In the genomic region with DNA sequence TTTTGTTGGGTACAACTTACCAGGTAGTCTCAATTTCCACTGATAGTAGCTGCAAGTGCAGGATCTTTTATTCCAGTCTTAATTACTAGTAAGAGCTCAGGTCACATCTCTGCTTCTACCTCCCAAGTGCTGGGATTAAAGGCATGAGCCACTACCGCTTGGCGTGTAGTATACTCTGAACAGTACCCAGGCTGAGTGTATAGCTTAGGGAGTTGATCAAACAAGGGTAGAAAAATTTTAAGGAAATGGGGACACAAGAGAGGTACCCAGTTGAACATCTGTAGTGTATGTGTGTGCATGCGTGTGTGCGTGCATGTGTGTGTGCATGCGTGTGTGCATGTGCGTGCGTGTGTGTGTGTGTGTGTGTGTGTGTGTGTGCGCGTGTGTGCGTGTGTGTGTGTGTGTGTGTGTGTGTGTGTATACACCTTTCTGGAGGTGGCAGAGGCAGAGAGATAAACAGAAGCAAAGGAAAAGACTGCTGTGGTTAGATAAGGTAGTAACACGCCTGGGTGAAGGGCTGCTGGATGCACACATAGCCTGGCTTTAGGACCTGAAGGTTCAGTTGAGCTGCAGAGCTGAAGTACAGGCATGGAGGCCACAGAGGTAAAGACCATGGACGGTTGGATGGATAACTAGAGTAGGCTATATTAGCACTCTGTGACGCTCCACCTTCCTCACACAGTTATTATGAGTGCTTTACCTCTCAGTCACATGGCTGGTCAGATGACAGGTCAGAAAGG, we compare ENCODE assay signal across 24 mouse cellular contexts. TPM values are rescaled to one million over a fixed set of nuclear protein-coding genes. Genes with fewer than 3 reads are reported as not detected.
DNase-seq lines count a peak whose midpoint lies in the region; ATAC-seq and TF ChIP-seq lines count a peak whose summit lies in the region.
"Had no signal": no experiment of that assay in that cellular context is flagged by ENCODE, and none has a peak within 500 bp of the region (broad histone marks: within the 10 kb centered on the region; RNA-seq: fewer than 3 reads in every experiment).

No protein-coding gene starts in this region.

- peak; percentile 63; the same call in 1 of the 2 replicates for ATAC-seq in heart, embryonic 12.5 days (ENCODE audit: insufficient number of reproducible peaks, low FRiP score)
- peak; percentile 39; the same call in 1 of the 2 replicates for ATAC-seq in intestine, postnatal 0 days
- peak; percentile 88 for ATAC-seq in liver, postnatal 0 days
- no peak for ATAC-seq in CD4-positive, CD25-positive, alpha-beta regulatory T cell, adult 4 months
- ATAC-seq in cerebellum, adult (ENCODE audit: insufficient number of reproducible peaks, low FRiP score, low TSS enrichment): no peak
- ATAC-seq: forebrain, embryonic 15.5 days; inflammation-experienced regulatory T-cells, adult 6 months had no signal

- H3K27ac ChIP-seq in heart, embryonic 12.5 days (ENCODE audit: poor library complexity, severe bottlenecking): no peak overlapping the region
- 0 out of 2 replicates have a peak overlapping the region, but pooled peaks have one; percentile 63 for H3K27ac ChIP-seq in intestine, postnatal 0 days (ENCODE audit: low read depth, low read length)
- H3K27ac ChIP-seq in liver, postnatal 0 days (ENCODE audit: low read depth): no peak overlapping the region
- H3K27ac ChIP-seq: forebrain, embryonic 15.5 days; heart, embryonic 15.5 days; hindbrain, embryonic 12.5 days; limb, embryonic 15.5 days; midbrain, embryonic 12.5 days; neural tube, embryonic 15.5 days had no signal

- WGBS in heart, embryonic 12.5 days: 79% methylated on average over 13 of the region's 13 CpGs
- 53% methylated on average over 13 of the region's 13 CpGs for WGBS in intestine, postnatal 0 days
- WGBS in liver, postnatal 0 days (ENCODE audit: insufficient replicate concordance): 45% methylated on average over 13 of the region's 13 CpGs

- no peaks in the 10 kb centered on the region for H3K4me1 ChIP-seq in heart, embryonic 12.5 days (replicated peaks)
- H3K4me1 ChIP-seq in intestine, postnatal 0 days (replicated peaks; ENCODE audit: control insufficient read depth, insufficient read depth, low read length): 0 out of 2 replicates have a peak, but pooled peaks cover 3% of the 10 kb centered on the region
- peaks cover 5% of the 10 kb centered on the region; the same call in 1 of the 2 replicates for H3K4me1 ChIP-seq in liver, postnatal 0 days (ENCODE audit: insufficient read depth)
- H3K4me1 ChIP-seq: forebrain, embryonic 15.5 days; heart, embryonic 15.5 days; limb, embryonic 15.5 days; neural tube, embryonic 15.5 days had no signal

- no peak for TF ChIP-seq CTCF in intestine, postnatal 0 days (IDR thresholded peaks at IDR 0.05; ENCODE audit: low read depth)
- no peak for TF ChIP-seq CTCF in liver, postnatal 0 days (IDR thresholded peaks at IDR 0.05; ENCODE audit: low read depth)

- H3K4me3 ChIP-seq in heart, embryonic 12.5 days: no peak overlapping the region
- H3K4me3 ChIP-seq in intestine, postnatal 0 days (ENCODE audit: low read depth, low read length): no peak overlapping the region
- no peak overlapping the region for H3K4me3 ChIP-seq in liver, postnatal 0 days (ENCODE audit: low read depth, low read length)
- H3K4me3 ChIP-seq: forebrain, embryonic 15.5 days; heart, embryonic 15.5 days; hindbrain, embryonic 12.5 days; limb, embryonic 15.5 days; midbrain, embryonic 12.5 days; myocyte; neural tube, embryonic 15.5 days had no signal

- intact Hi-C loops in heart, postnatal 10 days (cut with DNase I): no loop called here

- no peaks in the 10 kb centered on the region for H3K27me3 ChIP-seq in heart, embryonic 12.5 days (replicated peaks)
- no peaks in the 10 kb centered on the region for H3K27me3 ChIP-seq in intestine, postnatal 0 days (replicated peaks; ENCODE audit: control insufficient read depth, insufficient read depth, low read length)
- H3K27me3 ChIP-seq in liver, postnatal 0 days (ENCODE audit: insufficient read depth, low read length): no peaks in the 10 kb centered on the region
- H3K27me3 ChIP-seq: forebrain, embryonic 15.5 days; heart, embryonic 15.5 days; hindbrain, embryonic 12.5 days; limb, embryonic 15.5 days; neural tube, embryonic 15.5 days had no signal

- H3K9me3 ChIP-seq in heart, embryonic 12.5 days (replicated peaks): no peaks in the 10 kb centered on the region
- H3K9me3 ChIP-seq in intestine, postnatal 0 days (ENCODE audit: control insufficient read depth): no peaks in the 10 kb centered on the region
- no peaks in the 10 kb centered on the region for H3K9me3 ChIP-seq in liver, postnatal 0 days (ENCODE audit: low read length)
- H3K9me3 ChIP-seq: forebrain, embryonic 15.5 days; heart, embryonic 15.5 days; hindbrain, embryonic 12.5 days; limb, embryonic 15.5 days; midbrain, embryonic 12.5 days; neural tube, embryonic 15.5 days had no signal

- TF ChIP-seq EP300 in liver, postnatal 0 days (IDR thresholded peaks at IDR 0.05; ENCODE audit: low read depth): peak; percentile 85

- H3K4me2 ChIP-seq in heart, embryonic 12.5 days: no peak overlapping the region
- H3K4me2 ChIP-seq in intestine, postnatal 0 days (replicated peaks; ENCODE audit: low read depth): no peak overlapping the region
- 0 out of 2 replicates have a peak overlapping the region, but pooled peaks have one; percentile 9 for H3K4me2 ChIP-seq in liver, postnatal 0 days (ENCODE audit: low read depth, low read length)
- H3K4me2 ChIP-seq: forebrain, embryonic 15.5 days; heart, embryonic 15.5 days; hindbrain, embryonic 12.5 days; limb, embryonic 15.5 days; midbrain, embryonic 12.5 days; neural tube, embryonic 15.5 days had no signal

- no peak for DNase-seq in heart, postnatal 10 days
- DNase-seq in c-Kit-negative CD71-positive TER-119-positive erythroid progenitor cells, embryonic 14.5 days (ENCODE audit: low read depth, low spot score): peak; percentile 51
- no peak for DNase-seq in liver, postnatal 0 days
- DNase-seq in T-cell, adult 2 months (ENCODE audit: low spot score): no peak
- DNase-seq: cerebellum, adult 11 months; cerebellum, postnatal 25 days; lung, postnatal 14 days; right cerebral cortex, adult 18-20 months; thymus, adult 2 months had no signal

- no peaks in the 10 kb centered on the region for H3K36me3 ChIP-seq in heart, embryonic 12.5 days
- H3K36me3 ChIP-seq in intestine, postnatal 0 days (ENCODE audit: control insufficient read depth, insufficient read depth): no peaks in the 10 kb centered on the region
- H3K36me3 ChIP-seq in liver, postnatal 0 days (replicated peaks; ENCODE audit: insufficient read depth, low read length): peaks cover 3% of the 10 kb centered on the region; the same call in 1 of the 2 replicates
- H3K36me3 ChIP-seq: forebrain, embryonic 15.5 days; heart, embryonic 15.5 days; hindbrain, embryonic 12.5 days; limb, embryonic 15.5 days; midbrain, embryonic 12.5 days; neural tube, embryonic 15.5 days had no signal

- no peak overlapping the region for H3K9ac ChIP-seq in heart, embryonic 12.5 days
- H3K9ac ChIP-seq in intestine, postnatal 0 days (ENCODE audit: low read depth, low read length): no peak overlapping the region
- H3K9ac ChIP-seq in liver, postnatal 0 days (replicated peaks): no peak overlapping the region
- H3K9ac ChIP-seq: forebrain, embryonic 15.5 days; heart, embryonic 15.5 days; hindbrain, embryonic 12.5 days; limb, embryonic 15.5 days; midbrain, embryonic 12.5 days; neural tube, embryonic 15.5 days had no signal

RNA-seq across cellular contexts. Expression of a gene that starts 17.4 kb away (rescaled TPM):
- not detected in 2 replicates for polyA plus RNA-seq in heart, embryonic 12.5 days (2016; fragmentation: Nextera tagmentation; extraction: Ambion mirVana)
- total RNA-seq in heart, postnatal 10 days (2021): not detected
- polyA plus RNA-seq in intestine, postnatal 0 days (2015; fragmentation: Nextera tagmentation; extraction: Ambion mirVana): not detected in 2 replicates
- not detected in 2 replicates for polyA plus RNA-seq in liver, postnatal 0 days (2015; fragmentation: Nextera tagmentation; extraction: Ambion mirVana)
- polyA plus RNA-seq in CD4-positive, CD25-positive, alpha-beta regulatory T cell, adult 4 months (2017; shearing (Covaris generic)): not detected
- total RNA-seq: adrenal gland, postnatal 4 days had no signal
- polyA plus RNA-seq: forebrain, embryonic 15.5 days; heart, embryonic 15.5 days; inflammation-experienced regulatory T-cells, adult 6 months; limb, embryonic 15.5 days; midbrain, embryonic 12.5 days; neural tube, embryonic 15.5 days; stomach, embryonic 14.5 days had no signal

RNA-seq across cellular contexts. Expression of a gene that starts 29.6 kb away (rescaled TPM):
- polyA plus RNA-seq in heart, embryonic 12.5 days (2016; fragmentation: Nextera tagmentation; extraction: Ambion mirVana): 0.70 and 0.92 TPM in 2 replicates
- under 1 TPM; 0.43 to 0.62 TPM for total RNA-seq in heart, postnatal 10 days (2021)
- 0.14 TPM in 1 of 2 replicates, not detected in the other for polyA plus RNA-seq in intestine, postnatal 0 days (2015; fragmentation: Nextera tagmentation; extraction: Ambion mirVana)
- 0.21 and 0.25 TPM in 2 replicates for polyA plus RNA-seq in liver, postnatal 0 days (2015; fragmentation: Nextera tagmentation; extraction: Ambion mirVana)
- not detected for polyA plus RNA-seq in CD4-positive, CD25-positive, alpha-beta regulatory T cell, adult 4 months (2017; shearing (Covaris generic))
- polyA plus RNA-seq: forebrain, embryonic 15.5 days; inflammation-experienced regulatory T-cells, adult 6 months; large intestine, adult 2 months had no signal

Comparison
In these comparisons a context has a peak if more than half of its experiments do, and no peak if none do; other contexts are left out.
1. ATAC-seq: peak in heart, embryonic 12.5 days (single experiment), intestine, postnatal 0 days (single experiment) and liver, postnatal 0 days (single experiment); none in CD4-positive, CD25-positive, alpha-beta regulatory T cell, adult 4 months (single experiment) and cerebellum, adult (single experiment).